Mouse (Mus musculus) ES-E14 (cell line): ENCODE data around the gene Krt81. TPM values are rescaled to one million over a fixed set of nuclear protein-coding genes. Genes with fewer than 3 reads are reported as not detected.

Source experiments
- DNase-seq: peaks from one replicate; pipeline ENCODE4 v3.0.0-alpha.2; 2013; ENCODE audit warnings: low read depth, low spot score
- H3K27ac ChIP-seq: 2 replicates; pipeline ENCODE4 v1.5.1; 2012; ENCODE audit warnings: low read depth, mild to moderate bottlenecking, low read length, moderate library complexity, mixed read lengths; ENCODE audit not compliant: poor library complexity, insufficient read depth, severe bottlenecking
- H3K36me3 ChIP-seq: 2 replicates; pipeline ENCODE4 v1.6.1; 2012; ENCODE audit warnings: mild to moderate bottlenecking, low read length, moderate library complexity, mixed read lengths; ENCODE audit not compliant: control insufficient read depth, poor library complexity, insufficient read depth, severe bottlenecking
- H3K4me1 ChIP-seq, 2 experiments: fragments of 150-350 bp in 1 of 2; sonication (generic) in 1 of 2; 2 replicates each; pipeline ENCODE4 v1.6.1; 2012; ENCODE audit warnings: low read length in 2 of 2, mild to moderate bottlenecking in 1 of 2, mixed read lengths in 1 of 2; ENCODE audit not compliant: control insufficient read depth in 2 of 2, insufficient read depth in 2 of 2, poor library complexity in 1 of 2
- H3K4me3 ChIP-seq, 2 experiments: fragments of 150-350 bp in 1 of 2; sonication (generic) in 1 of 2; 2 replicates each; pipeline ENCODE4 v1.5.1; 2012; ENCODE audit warnings: low read length in 2 of 2, low read depth in 1 of 2, mild to moderate bottlenecking in 1 of 2, mixed read lengths in 1 of 2; ENCODE audit not compliant: insufficient read depth in 1 of 2, poor library complexity in 1 of 2, severe bottlenecking in 1 of 2
- H3K9ac ChIP-seq: 2 replicates; pipeline ENCODE4 v1.6.1; 2012; ENCODE audit warnings: low read depth, mild to moderate bottlenecking, low read length, mixed read lengths; ENCODE audit not compliant: poor library complexity, insufficient read depth, severe bottlenecking
- H3K9me3 ChIP-seq: fragments of 150-350 bp; sonication (generic); 2 replicates; pipeline ENCODE4 v1.6.1; 2012; ENCODE audit warnings: low read depth, mild to moderate bottlenecking, low read length; ENCODE audit not compliant: control insufficient read depth, insufficient read depth
- CHD2 ChIP-seq: IDR thresholded peaks from 2 replicates; pipeline ENCODE4 v1.6.1; 2014; ENCODE audit warnings: mild to moderate bottlenecking, low read depth, low read length, inconsistent platforms
- HCFC1 ChIP-seq: IDR thresholded peaks from 2 replicates; pipeline ENCODE4 v1.6.1; 2012; ENCODE audit warnings: low read length, inconsistent platforms, borderline replicate concordance; ENCODE audit not compliant: insufficient read depth
- MAFK ChIP-seq: IDR thresholded peaks from 2 replicates; pipeline ENCODE4 v1.6.1; 2014; ENCODE audit warnings: mild to moderate bottlenecking, low read depth, low read length, inconsistent platforms; ENCODE audit not compliant: insufficient read depth
- ZC3H11A ChIP-seq: IDR thresholded peaks from 2 replicates; pipeline ENCODE4 v1.6.1; 2012; ENCODE audit warnings: low read depth, mild to moderate bottlenecking, inconsistent platforms, low read length, borderline replicate concordance
- ZNF384 ChIP-seq: IDR thresholded peaks from 2 replicates; pipeline ENCODE4 v1.6.1; 2012; ENCODE audit warnings: low read depth, low read length, inconsistent platforms
- in situ Hi-C, 2 experiments: fragments of 600-800 bp; cut with MboI; formaldehyde crosslinking; loops; one replicate each; pipeline ENCODE4 v1.15.1; 2025; ENCODE audit warnings: low sequenced_read_pairs in 2 of 2, inconsistent platforms in 1 of 2; ENCODE audit not compliant: unreplicated experiment in 2 of 2
- total RNA-seq: library from RNA; depleted of rRNA; stranded (reverse); fragments of 300-350 nt; gene quantifications from 2 replicates; pipeline ENCODE4 v1.2.3, GENCODE M21; 2012

Krt81 gene
- total RNA-seq, 1 experiment, result not detected

GRCm38 (mm10) chr15:101438555-101438954, 25.0 kb downstream of the Krt81 start, which contains the start of gene Krt87:
Gene Krt87 (minus strand): TSS chr15:101438804.
- DNase-seq, result no peak

GRCm38 (mm10) chr15:101436611-101437010, 26.9 kb downstream of the Krt81 start:
- no peaks in the 10 kb centered on the region for H3K36me3 ChIP-seq
- in situ Hi-C loops, result no loop called here
- no peak for DNase-seq

More at GRCm38 (mm10) chr15:101438555-101438954, 25.0 kb downstream of the Krt81 start, which contains the start of gene Krt87:
- TF ChIP-seq ZNF384, result no peak
- no peak for TF ChIP-seq HCFC1
- TF ChIP-seq ZC3H11A, result no peak
- TF ChIP-seq CHD2, result no peak
- no peak for TF ChIP-seq MAFK
- H3K36me3 ChIP-seq, result no peaks in the 10 kb centered on the region
- H3K9me3 ChIP-seq, result no peaks in the 10 kb centered on the region
- in situ Hi-C loops, result no loop called here
- H3K9ac ChIP-seq, result no peak within 1 kb of the TSS
- peaks cover 0 to 2% of the 10 kb centered on the region in 2 experiments; a peak in 1 of 4 replicates for H3K4me1 ChIP-seq
- no peak within 1 kb of the TSS for H3K27ac ChIP-seq
- H3K4me3 ChIP-seq, result peak within 1 kb of the TSS; percentile 26 to 60; a peak in 3 of 4 replicates

DNA sequence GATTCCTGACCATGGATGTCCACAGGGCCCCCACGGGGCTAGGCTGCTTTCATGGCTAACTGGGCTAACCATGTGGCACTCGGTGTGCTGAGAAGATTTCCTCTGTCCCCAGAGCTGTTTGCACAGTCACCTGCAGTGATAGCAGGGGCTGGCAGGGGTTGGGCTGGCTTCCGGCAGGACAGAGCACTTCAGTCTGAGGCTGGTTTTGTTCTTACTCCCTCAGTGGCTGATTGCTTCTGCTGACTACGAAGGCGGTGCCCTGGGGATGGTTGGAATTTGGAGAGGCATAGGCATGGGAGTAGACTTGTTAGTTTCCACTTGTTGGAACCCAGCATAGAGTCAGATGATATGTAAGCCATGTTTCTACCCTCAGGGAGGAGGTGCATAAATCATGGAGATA, 38.6 kb downstream of the Krt81 start:
- Histone ChIP-seq H3K27ac (no peak overlapping the region), H3K9ac (no peak overlapping the region), H3K4me3 (no peak overlapping the region), H3K9me3 (no peaks in the 10 kb centered on the region), H3K36me3 (no peaks in the 10 kb centered on the region), H3K4me1 (peaks cover 0 to 3% of the 10 kb centered on the region in 2 experiments; a peak in 1 of 4 replicates)
- DNase-seq, result no peak
- in situ Hi-C loops, result no loop called here
- TF ChIP-seq ZC3H11A (no peak), MAFK (no peak), HCFC1 (no peak), ZNF384 (no peak), CHD2 (no peak)

More at GRCm38 (mm10) chr15:101436611-101437010, 26.9 kb downstream of the Krt81 start:
- TF ChIP-seq MAFK (no peak), ZC3H11A (no peak), CHD2 (no peak), ZNF384 (no peak), HCFC1 (no peak)
- Histone ChIP-seq H3K9ac (no peak overlapping the region), H3K4me1 (peaks cover 0 to 2% of the 10 kb centered on the region in 2 experiments; a peak in 1 of 4 replicates), H3K4me3 (no peak overlapping the region), H3K27ac (no peak overlapping the region), H3K9me3 (no peaks in the 10 kb centered on the region)

DNA sequence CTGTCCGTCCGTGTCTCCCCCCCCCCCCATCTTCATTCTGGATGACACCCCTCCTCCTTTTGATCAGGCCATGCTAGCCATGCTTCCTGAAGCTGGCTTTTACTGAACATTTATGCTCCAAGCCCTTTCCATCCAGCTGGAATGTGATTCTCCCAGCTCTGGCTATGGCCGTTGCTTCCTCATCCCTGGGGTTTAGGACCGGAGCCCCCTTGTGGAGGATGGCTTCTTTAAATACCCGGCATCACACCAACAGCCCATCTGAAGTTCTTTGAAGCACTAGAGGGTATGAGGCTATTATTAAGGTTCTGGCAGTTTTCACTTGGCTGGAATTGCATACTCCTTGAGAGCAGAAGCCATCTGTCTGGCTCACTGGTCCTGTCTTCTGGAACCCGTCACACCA, 42.6 kb downstream of the Krt81 start:
- Histone ChIP-seq H3K36me3 (no peaks in the 10 kb centered on the region), H3K4me3 (no peak overlapping the region), H3K9me3 (no peaks in the 10 kb centered on the region), H3K4me1 (peaks cover 0 to 3% of the 10 kb centered on the region in 2 experiments; a peak in 1 of 4 replicates), H3K9ac (no peak overlapping the region), H3K27ac (no peak overlapping the region)
- in situ Hi-C loops, result no loop called here
- no peak for TF ChIP-seq MAFK
- no peak for TF ChIP-seq CHD2
- no peak for TF ChIP-seq ZC3H11A
- TF ChIP-seq HCFC1, result no peak
- no peak for TF ChIP-seq ZNF384
- no peak for DNase-seq

DNA sequence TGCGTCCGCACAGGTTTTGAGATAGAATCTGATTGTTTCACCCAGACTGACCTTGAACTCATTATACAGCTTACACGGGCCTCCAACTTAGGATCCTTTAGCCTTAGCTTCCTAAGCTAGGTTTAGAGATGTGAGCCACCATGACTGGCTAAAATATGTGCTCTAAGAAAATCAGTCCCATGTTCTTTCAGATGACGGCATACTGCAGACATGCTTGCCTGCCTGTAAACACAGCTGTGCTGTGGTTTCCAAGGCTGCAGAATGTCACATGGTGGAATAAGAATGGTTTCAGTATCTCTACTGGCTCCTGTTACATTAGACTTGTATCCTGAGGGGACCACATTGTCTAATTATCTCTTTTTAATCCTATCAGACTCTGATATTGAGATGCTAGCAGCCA, 44.6 kb downstream of the Krt81 start:
- in situ Hi-C loops, result no loop called here
- no peaks in the 10 kb centered on the region for H3K36me3 ChIP-seq
- TF ChIP-seq MAFK (no peak), HCFC1 (no peak), ZC3H11A (no peak), ZNF384 (no peak), CHD2 (no peak)
- H3K9ac ChIP-seq, result no peak overlapping the region
- H3K9me3 ChIP-seq, result no peaks in the 10 kb centered on the region
- no peak overlapping the region for H3K4me3 ChIP-seq
- H3K4me1 ChIP-seq, result peaks cover 3 to 5% of the 10 kb centered on the region in 2 experiments; a peak in 2 of 4 replicates
- DNase-seq, result no peak
- no peak overlapping the region for H3K27ac ChIP-seq
